Mouse (Mus musculus): ENCODE data around the gene Kri1.
"Not testable (repeated sequence)": the region's sequence is repeated elsewhere in the genome, so short reads cannot be mapped to it uniquely, and the experiment has no call there.

Gene Kri1

DNA sequence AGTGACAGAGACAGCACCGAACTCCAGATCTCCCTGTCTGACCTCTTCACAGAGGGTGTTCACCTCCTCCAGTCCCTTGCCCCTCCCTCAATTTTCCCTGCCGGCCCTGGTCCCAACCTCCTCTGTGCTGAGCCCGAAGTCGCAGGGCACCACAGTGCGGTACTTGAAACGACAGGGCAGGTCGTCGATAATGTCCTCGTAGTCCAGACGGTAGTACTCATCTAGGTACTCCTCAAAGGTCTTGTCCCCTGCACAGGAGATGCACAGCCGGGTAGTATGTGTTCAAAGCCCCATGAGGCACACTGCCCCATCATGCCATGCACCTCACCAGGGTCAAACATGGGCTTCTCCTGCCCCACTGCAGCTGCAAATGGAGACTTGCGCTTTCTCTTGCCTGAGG is 12.0 kb downstream of the Kri1 start:
- no peak for ATAC-seq (ENCODE audit: insufficient number of reproducible peaks, low FRiP score, low TSS enrichment)

DNA sequence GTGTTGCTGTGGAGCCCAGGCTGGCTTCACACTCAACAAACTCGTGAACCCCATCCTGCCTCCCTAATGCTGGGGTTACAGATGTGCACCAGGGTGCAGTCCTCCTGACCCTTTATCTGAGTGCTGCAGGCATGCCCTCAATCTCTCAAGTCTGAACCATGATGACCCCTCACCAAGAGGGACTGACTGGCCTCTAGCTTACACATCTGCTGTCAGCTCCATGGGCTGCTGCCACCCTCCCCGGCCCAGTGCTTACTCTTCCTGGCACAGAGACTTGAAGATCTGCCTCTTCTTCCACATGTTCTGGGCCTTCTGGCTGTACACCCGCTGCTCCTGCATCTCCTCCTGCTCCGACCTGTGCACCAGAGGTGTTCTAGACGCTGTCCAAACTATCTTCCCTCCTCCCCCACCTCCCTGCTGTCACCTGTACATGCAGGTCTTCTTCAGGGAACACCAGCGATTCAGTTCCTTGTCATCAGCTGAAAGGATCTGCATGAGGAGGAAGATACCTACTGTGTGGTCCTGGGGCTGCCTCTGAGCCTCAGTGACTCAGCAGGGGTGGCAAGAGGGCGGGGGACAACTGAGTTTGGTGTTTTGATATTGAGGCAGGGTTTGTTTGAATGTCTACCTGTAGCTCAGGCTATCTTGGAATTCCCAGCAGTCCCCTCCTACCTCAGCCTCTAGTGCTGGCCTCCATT is 12.6 kb downstream of the Kri1 start:
- ATAC-seq (ENCODE audit: insufficient number of reproducible peaks, low FRiP score, low TSS enrichment) = no peak

DNA sequence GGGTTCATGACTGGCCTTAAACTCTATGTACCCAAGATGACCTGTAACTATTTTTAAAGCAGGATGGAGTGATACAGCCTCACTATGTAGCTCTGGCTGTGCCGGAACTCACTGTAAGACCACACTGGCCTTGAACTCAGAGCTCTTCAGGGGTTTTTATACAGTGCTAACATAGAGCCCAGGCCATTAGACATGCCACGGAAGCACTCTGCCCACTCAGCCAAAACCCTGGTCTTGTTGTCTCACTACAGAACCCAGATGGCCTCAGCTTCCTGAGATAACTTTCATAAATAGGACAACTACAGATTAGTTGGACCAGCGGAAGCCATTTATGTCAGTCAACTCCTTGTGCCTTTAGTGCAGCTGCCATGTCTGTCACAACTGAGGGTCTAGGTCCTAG is 13.4 kb downstream of the Kri1 start:
- no peak for ATAC-seq (ENCODE audit: insufficient number of reproducible peaks, low FRiP score, low TSS enrichment)

DNA sequence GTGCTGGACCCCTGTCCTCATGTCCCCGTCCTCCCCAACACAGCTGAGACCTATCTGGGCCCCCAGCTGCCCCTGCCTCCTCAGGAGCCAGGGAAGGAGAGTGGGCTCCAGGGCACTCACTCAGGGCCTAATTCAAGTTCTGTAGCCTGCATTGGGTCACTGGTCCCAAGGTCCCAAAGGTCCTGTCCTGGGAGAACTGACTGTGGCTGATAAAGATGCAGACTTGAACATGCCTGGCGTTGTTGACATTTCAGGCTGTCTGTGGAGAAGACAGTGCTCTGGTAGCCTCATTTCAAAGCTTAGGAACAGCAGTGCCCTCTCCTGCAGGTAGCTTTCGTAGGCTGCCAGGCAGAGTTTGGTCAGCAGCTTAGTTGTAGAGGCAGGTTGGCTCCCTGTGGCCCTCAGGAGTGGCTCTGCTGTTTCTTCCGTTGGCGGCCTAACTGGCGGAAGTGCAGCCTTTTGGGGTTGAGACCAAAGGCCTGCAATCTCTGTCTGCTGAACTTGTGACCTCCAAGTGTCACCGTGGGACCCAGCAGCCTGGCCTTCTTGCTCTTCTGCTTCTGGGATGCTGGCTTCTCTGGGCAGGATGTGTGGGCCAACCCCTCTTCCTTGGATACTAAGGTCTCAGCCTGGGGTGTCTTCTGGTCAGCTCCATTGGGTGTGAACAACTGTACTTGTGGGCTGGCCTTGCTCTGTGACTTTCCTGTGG is 14.1 kb downstream of the Kri1 start:
- no peak for ATAC-seq (ENCODE audit: insufficient number of reproducible peaks, low FRiP score, low TSS enrichment)

DNA sequence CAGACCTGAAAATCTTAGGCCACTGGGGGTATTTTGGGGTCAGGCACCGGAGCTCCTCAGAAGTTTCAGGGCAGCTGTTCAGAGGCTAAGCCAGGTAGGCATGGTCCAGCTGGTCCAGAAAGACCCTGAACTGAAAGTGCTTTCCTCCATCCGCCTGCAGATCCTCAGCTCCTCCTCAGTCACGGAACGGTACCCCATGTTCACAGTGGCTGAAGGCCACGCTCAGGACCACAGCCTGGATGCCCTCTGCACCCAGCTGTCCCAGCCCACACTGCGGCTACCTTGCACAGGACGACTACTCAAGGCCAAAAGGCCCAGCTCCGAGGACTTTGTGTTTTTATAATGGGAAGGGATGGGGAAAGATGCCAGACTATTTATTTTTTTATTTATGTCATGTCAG is 14.7 kb downstream of the Kri1 start:
- ATAC-seq (ENCODE audit: insufficient number of reproducible peaks, low FRiP score, low TSS enrichment) = no peak

DNA sequence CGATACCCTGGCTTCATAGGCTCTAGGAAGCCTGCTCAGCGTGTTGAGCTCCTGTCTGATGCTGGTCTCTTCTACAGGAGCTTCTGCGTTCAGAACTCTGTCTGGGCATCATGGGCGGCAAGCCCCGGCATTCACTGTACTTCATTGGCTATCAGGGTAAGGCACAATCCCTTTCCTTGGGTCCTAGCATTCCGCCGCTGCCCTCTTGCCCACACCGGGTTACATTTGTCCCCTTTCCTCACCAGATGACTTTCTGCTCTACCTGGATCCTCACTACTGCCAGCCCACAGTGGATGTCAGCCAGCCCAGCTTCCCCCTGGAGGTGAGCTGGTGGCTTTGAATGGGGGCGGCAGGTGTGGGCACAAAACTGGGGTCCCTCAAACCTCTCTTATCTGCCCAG is 15.4 kb downstream of the Kri1 start:
- ATAC-seq (ENCODE audit: insufficient number of reproducible peaks, low FRiP score, low TSS enrichment) = no peak

DNA sequence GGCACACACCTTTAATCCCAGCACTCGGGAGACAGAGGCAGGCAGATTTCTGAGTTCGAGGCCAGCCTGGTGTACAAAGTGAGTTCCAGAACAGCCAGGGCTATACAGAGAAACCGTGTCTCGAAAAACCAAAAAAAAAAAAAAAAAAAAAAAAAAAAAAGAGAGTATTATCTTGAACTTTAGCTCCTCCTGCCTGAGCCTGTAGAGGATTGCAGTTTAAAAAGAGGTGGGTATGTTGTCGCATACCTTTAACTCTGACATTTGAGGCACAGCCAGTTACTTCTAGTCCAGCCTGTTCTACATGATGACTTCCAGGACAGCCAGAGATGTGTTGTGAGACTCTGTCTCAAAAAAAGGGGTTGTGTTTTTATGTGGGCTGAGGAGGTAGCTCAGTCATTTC is 18.2 kb downstream of the Kri1 start:
- not testable (repeated sequence) for ATAC-seq (ENCODE audit: insufficient number of reproducible peaks, low FRiP score, low TSS enrichment)

DNA sequence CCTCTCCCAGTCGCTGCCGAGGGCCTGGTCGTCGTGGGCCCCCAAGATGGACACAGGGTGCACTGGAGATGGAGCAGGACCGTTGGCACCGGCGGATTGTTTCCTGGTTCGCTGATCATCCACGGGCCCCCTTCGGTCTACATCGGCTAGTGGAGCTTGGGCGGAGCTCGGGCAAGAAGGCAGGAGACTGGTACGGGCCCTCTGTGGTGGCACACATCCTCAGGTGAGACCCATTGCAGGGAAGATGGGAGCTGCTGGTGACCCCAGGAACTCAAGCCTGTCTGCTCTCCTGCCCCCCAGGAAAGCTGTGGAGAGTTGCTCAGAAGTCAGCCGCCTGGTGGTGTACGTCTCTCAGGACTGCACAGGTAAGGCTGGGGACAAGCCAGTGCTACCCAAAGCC is 19.5 kb downstream of the Kri1 start:
- no peak for ATAC-seq (ENCODE audit: insufficient number of reproducible peaks, low FRiP score, low TSS enrichment)

DNA sequence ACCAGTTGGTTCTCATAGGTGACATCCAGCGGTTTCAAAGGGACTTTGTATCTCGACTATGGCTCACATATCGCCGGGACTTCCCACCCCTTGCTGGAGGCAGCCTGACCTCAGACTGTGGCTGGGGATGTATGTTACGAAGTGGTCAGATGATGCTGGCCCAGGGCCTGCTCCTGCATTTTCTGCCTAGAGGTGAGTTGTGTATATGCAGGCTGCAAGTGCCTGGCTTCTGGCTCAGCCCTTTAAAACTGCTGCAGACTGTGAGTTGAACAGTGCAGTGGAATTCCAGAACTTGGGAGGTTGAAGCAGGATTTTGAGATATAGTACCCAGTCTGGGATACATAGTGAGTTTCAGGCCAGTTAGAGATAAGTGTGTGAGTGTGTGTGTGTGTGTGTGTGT is 20.9 kb downstream of the Kri1 start:
- ATAC-seq (ENCODE audit: insufficient number of reproducible peaks, low FRiP score, low TSS enrichment) = no peak

DNA sequence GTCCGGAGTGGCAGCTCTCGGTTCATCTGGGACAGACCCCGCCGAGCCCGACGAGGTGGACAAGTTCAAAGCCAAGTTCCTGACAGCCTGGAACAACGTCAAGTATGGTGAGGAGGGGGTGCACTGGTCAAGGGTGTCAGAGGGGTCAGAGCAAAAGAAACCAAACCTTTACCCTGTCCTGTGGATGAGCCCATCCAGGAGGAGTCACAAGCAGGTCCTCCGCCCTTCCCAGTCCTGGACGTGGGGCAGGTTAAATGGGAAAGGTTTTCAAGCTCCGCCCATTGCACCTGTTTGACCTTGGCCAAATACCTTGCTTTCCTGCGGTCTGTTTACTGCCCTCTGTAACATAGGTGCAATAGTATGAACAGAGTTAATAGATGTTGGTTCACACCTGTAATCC is 22.2 kb downstream of the Kri1 start:
- 0 out of 2 replicates have a peak, but pooled peaks have one; percentile 38 for ATAC-seq (ENCODE audit: insufficient number of reproducible peaks, low FRiP score, low TSS enrichment)

DNA sequence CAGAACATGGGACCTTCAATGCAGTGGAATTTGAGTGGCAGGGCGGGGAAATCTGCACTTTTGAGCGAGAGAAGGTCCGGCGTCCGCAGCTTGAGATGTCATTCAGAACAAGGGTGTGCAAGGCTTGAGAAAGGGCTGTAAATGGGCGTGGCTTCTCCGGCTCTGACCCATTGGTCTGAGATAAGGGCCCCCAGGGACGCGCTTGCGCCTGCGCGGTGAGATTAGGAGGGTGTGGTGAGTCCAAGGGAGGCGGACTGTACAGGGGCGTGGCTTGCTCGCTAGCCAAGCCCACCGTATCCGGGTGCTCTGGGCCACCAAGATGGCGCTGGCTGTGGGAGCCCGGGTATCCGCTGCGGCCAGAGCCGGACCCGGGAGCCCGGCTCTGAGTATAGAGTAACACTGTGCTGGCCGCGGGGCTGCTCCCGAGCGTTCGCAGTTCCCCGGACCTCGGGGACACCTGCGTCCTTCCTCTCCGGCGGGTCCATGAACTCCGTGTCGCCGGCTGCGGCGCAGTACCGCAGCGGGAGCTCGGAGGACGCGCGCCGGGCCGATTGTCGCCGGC is 22.7 kb downstream of the Kri1 start, which contains the start of gene Atg4d:
Gene Atg4d, plus strand, starts transcription at position 294 of the 562 bp plus-strand sequence.
- ATAC-seq (ENCODE audit: insufficient number of reproducible peaks, low FRiP score, low TSS enrichment) = peak; percentile 94

DNA sequence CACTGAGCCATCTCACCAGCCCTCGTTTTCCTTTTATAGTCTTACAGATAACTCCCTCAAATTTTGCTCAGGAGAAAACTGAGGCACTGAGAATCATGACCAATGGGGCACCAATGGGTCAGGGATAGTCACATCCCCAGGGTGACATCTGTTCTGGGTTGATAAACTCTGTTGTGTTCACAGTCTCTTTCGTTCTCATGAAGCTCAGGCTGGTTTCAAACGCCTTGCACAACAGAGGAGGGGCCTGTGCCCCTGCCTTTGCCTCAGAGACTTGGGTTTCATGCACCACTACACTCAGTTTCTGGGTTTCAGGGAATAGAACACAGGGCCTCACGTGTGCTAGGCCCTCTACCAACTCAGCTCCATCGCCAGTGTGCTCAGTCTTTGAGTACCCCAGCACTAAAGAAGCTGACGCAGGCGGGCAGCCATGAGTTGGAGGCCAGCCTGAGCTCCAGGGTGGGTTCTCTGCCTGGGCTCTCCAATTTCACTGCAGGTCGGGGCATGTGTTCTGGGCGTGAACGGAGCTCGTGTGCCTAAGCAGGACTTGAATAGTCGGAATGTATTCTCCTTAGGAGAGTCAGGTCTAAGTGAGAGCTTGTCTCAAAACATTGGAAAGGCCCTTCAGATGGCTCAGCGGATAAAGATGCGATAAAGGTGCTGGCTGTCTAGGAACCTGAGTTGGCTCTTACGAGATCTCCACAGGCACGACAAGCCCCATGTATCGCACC is 23.3 kb downstream of the Kri1 start:
- 0 out of 2 replicates have a peak, but pooled peaks have one; percentile 7 for ATAC-seq (ENCODE audit: insufficient number of reproducible peaks, low FRiP score, low TSS enrichment)

DNA sequence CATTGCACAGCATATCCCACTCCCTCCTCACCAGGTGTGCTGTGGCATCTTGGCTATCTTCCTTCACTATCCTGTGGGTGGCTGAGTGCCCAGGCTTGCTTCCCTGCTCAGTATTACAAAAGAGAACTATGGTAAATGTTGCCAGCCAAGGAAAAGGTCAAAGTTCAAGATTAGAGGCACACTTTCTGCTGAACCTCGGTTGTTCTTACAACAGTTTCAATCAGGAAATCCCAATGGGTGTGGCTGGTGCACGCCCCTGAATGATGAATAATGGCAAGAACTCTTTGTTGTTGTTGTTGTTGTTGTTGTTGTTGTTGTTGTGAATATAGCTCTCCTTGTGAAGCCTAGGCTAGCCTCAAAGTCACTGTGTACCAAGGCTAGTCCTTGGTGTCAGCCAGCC is 25.9 kb downstream of the Kri1 start:
- ATAC-seq (ENCODE audit: insufficient number of reproducible peaks, low FRiP score, low TSS enrichment) = no peak

DNA sequence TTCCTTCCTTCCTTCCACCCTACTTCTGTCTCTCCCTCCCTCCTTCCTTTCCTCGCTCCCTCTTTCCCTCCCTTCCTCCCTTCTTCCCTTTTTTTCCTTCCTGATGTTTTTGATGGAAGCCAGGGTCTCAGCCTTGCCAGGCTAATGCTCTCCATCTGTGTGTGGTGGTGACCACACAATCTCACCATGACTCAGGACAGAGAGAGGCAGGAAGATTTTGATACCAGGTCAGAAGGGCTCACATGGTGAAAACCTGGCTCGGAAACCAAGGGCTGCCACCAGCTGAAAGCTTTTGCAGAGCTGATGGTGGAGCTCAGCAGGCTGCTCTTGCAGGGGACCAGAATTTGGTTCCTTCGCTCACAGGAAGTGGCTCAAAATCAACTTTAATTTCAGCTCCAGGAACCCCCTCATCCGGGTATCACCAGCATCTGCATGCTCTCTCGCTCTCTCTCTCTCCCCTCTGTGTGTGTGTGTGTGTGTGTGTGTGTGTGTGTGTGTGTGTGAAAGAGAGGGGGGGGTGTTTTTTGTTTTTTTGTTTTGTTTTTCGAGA is 27.2 kb downstream of the Kri1 start:
- ATAC-seq (ENCODE audit: insufficient number of reproducible peaks, low FRiP score, low TSS enrichment) = no peak

DNA sequence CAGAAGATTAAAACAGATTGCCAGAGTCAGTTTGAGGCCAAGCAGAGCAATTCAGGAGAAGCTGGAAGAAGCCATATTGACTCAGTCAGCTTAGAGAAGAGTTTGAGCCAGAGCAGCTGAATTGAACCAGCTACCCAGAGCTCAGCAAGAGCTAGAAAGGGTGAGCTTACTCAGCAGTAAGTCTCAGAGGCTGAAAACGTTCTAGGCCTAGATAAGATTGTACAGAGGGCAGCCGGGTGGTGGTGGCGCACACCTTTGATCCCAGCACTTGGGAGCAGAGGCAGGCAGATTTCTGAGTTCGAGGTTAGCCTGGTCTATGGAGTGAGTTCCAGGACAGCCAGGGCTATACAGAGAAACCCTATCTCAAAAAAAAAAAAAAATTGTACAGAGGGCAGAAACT is 31.4 kb downstream of the Kri1 start:
- ATAC-seq (ENCODE audit: insufficient number of reproducible peaks, low FRiP score, low TSS enrichment) = not testable (repeated sequence)

DNA sequence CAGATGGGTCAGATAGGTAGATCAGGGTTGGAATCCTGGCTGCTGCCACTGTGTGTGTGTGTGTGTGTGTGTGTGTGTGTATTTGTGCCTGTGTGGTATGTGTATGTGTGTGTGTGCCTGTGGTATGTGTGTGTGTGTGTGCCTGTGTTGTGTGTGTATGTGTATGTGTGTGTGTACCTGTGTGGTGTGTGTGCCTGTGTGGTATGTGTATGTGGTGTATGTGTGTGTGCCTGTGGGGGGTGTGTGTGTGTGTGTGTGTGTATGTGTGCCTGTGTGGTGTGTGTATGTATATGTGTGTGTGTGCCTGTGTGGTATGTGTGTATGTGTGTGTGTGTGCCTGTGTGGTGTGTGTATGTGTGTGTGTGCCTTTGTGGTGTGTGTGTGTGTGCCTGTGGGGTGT is 33.1 kb downstream of the Kri1 start:
- no peak for ATAC-seq (ENCODE audit: insufficient number of reproducible peaks, low FRiP score, low TSS enrichment)

DNA sequence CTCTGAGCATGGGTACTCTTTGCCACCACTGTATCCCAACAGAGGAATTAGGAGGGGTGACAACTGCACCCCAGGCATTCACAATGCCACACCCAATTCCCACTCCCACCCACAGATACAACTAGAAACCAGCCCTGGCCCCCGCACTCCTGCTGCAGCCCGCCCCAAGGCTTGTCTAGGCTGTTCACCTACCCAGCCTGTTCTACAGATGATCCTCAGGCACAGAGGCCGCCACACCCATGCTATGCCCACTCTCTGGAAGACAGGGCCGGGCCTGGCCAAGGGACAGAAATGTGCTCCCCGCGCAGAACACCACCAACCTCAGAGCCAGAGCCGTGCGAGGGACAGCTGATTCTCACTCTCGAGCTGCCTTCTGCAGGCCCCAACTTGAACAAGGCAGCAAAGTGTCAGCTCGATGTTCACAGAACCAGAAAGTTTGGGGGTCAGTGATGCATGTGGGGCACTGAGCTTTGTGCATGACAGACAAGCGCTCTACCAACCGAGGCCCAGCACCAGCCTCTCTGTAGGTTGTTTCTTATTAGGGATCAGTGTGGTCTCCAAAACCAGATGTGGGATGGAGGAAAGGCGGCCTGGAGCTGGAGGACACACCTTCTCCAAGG is 36.5 kb downstream of the Kri1 start:
- ATAC-seq (ENCODE audit: insufficient number of reproducible peaks, low FRiP score, low TSS enrichment) = no peak

DNA sequence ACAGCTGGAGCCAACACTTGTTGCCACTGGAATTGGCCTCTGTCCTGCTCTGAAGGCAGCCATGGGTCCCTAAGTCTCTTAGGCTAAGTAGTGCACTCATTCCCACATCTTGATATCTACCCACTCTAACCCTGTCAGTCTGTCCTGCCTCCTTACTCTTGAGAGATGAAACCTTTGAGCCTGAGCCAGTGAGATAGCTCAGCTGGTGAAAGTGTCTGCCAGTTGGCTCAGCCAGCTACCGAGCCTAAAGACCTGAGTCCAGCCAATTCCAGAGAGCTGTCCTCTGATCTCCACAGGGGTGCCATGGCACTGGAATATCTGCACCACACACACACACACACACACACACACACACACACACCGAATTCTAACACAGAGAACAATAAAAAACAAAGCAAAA is 37.3 kb downstream of the Kri1 start:
- no peak for ATAC-seq (ENCODE audit: insufficient number of reproducible peaks, low FRiP score, low TSS enrichment)

DNA sequence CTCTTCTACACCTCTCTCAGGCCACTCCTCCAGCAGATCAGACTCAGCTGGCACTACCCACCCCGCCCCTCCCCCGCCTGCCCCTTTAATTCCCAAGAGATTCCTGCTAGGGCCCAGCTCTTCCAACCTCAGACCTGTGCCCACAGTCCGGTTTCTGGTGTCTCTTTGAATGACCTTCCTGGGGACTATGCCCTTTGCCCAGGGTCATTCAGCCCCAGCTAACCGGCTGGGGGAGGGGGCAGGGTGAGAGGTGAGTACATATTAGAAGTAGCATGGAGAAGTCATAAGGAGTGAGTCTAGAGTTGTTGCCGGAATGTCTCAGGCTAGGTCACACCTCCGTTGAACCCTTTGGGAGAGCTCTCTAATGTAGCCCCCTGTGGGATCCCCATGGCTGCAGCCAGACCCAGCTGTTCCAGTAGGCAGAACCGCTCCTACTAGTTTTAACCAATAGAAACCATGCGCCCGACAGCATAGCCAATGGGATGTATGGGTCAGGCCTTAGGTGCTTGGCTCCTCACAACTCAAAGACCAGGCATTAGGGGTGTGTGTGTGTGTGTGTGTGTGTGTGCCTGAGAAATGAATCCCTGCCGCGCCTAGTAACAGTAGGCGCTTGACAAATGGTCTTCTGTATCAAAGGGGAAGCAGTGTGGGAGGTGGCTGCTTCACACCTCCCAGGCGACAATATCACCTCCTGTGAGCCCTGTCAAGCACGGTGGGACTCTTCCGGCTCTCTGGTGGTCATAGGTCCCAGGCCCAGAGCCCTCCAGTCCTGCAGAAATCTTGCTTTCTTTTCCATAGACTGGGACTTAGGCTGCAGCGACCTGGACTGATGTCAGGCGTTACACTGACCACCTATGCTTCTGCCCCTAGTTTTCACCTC is 37.9 kb downstream of the Kri1 start:
- ATAC-seq (ENCODE audit: insufficient number of reproducible peaks, low FRiP score, low TSS enrichment) = no peak

Data from cerebellum, adult (tissue).